Mouse (Mus musculus) embryonic fibroblast, embryonic 13.5 days (primary cell): Measurements from ENCODE around the gene Dynll2. TPM values are rescaled to one million over a fixed set of nuclear protein-coding genes. Genes with fewer than 3 reads are reported as not detected.
"Not testable (repeated sequence)": the region's sequence is repeated elsewhere in the genome, so short reads cannot be mapped to it uniquely, and the experiment has no call there.

Experiments used
- H3K27ac ChIP-seq: 2 replicates; pipeline ENCODE4 v1.5.1; 2012; ENCODE audit warnings: low read length, control low read depth, inconsistent platforms; ENCODE audit not compliant: insufficient read depth
- H3K4me1 ChIP-seq: 2 replicates; pipeline ENCODE4 v1.6.1; 2011; ENCODE audit warnings: low read length; ENCODE audit not compliant: control insufficient read depth, insufficient read depth
- H3K4me3 ChIP-seq: 2 replicates; pipeline ENCODE4 v1.5.1; 2011; ENCODE audit warnings: mild to moderate bottlenecking, control low read depth, low read length; ENCODE audit not compliant: insufficient read depth
- CTCF ChIP-seq: IDR thresholded peaks from 2 replicates; pipeline ENCODE4 v1.5.1; 2011; ENCODE audit warnings: mild to moderate bottlenecking, control low read depth, low read length, moderate library complexity, borderline replicate concordance; ENCODE audit not compliant: insufficient read depth
- POLR2A ChIP-seq: IDR thresholded peaks from 2 replicates; pipeline ENCODE4 v1.6.1; 2011; ENCODE audit warnings: low read depth, mild to moderate bottlenecking, control low read depth, low read length, moderate library complexity
- polyA plus RNA-seq: library from polyadenylated mRNA; stranded (reverse); fragments of >200 nt; gene quantifications from 2 replicates; pipeline ENCODE4 v1.2.4, GENCODE M21; 2011; ENCODE audit warnings: low read depth; ENCODE audit not compliant: missing spikeins, insufficient read length

The Dynll2 gene
- polyA plus RNA-seq, 1 experiment: 113 TPM

DNA sequence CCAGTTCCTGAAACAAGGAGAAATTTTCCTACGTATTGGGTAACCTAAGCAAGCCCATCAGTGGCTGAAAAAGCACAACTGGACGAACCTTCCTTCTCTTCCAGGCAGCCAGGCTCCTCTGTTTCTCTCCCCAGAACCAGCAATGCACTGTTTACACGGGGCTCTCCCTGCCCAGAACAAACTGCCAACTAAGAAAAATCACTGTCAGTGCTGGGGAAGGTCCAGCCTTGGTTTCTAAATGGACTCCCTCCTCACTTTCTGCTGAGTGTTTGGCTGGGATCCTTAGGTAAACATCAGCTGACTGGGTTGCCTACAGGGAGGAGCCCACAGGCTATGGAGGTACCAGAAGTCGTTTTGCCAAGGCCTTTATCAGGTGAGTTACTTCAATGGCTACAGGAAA is 4.5 kb upstream of the Dynll2 start:
- no peak overlapping the region for H3K27ac ChIP-seq
- H3K4me3 ChIP-seq: no peak overlapping the region
- H3K4me1 ChIP-seq: no peaks in the 10 kb centered on the region
- no peak for TF ChIP-seq CTCF
- no peak for TF ChIP-seq POLR2A

DNA sequence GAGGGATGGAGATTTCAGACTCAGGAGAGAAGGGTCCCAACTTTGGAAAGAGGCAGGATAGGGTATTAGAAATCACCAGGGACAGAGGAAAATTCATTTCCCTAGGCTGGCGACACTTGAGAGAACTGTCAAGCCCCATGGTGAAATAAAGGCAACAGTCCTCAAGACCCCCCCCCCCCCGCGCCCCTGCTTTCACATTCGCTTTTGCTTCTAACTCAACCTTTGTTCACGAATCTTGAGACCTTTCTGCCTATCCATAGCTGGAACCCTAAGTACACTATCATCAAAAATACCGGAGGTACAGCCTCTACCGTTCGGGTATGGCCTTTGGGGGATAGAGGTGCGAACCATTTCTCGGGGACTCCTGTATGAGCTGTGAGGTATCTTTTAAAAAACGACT is 528 bp upstream of the Dynll2 start:
- H3K4me1 ChIP-seq: 0 out of 2 replicates have a peak, but pooled peaks cover 4% of the 10 kb centered on the region
- peak overlapping the region; percentile 30; the same call in 1 of the 2 replicates for H3K4me3 ChIP-seq
- TF ChIP-seq POLR2A (no peak), CTCF (no peak)
- peak overlapping the region; percentile 38; the same call in 1 of the 2 replicates for H3K27ac ChIP-seq

DNA sequence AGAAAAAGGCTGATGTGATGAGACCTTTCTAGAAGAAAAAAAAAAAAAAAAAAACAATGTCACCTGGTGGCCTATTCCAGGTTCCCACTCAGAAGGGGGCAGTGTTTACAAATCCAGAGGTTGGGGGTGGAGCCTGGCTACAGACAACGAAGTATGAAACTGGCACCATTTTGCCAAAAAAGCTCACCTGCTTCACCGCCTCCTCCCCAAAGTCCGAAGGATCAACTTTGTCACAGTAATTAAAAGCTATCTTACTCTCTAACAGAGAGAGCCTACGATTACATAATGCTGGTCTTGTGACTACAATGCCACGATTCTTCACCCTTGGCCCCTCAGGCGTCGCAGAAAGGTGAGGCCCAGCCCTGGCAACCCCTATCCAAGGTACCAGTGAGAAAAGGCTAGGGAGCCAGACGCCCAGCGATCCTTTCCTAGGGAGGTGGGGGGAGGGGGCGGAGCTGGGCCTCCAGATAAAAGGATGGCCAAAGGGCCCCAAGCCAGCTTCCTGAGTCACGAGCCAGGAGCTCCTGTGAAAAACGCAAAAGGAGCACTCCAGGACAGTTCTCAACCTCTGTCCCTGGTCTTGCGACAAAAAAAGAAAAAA is 1.1 kb downstream of the Dynll2 start:
- H3K4me3 ChIP-seq: peak overlapping the region; percentile 71
- H3K27ac ChIP-seq: no peak overlapping the region
- TF ChIP-seq CTCF (no peak), POLR2A (peak; percentile 26; the same call in 1 of the 2 replicates)
- H3K4me1 ChIP-seq: 0 out of 2 replicates have a peak, but pooled peaks cover 4% of the 10 kb centered on the region

DNA sequence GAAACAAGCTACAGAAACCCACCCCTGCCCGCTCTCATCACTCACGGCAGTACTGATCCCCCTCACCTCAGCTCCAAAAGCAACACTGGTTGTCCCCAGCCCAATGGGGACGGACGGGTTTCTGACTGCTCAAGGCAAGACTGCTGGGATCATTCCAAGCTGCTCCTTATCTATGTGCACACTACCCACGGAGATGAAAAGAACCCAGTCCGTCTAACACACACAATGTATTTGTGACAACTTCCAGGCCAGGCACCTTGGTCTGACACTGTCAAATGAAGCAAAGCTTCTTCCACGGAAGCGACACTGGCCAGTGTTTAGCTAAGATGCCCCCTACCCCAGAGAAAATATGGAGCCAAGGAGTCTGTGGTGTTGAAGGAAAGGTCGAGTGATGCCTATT is 1.7 kb downstream of the Dynll2 start:
- peak overlapping the region; percentile 71 for H3K4me3 ChIP-seq
- no peak overlapping the region for H3K27ac ChIP-seq
- 0 out of 2 replicates have a peak, but pooled peaks cover 4% of the 10 kb centered on the region for H3K4me1 ChIP-seq
- TF ChIP-seq POLR2A (no peak), CTCF (no peak)

DNA sequence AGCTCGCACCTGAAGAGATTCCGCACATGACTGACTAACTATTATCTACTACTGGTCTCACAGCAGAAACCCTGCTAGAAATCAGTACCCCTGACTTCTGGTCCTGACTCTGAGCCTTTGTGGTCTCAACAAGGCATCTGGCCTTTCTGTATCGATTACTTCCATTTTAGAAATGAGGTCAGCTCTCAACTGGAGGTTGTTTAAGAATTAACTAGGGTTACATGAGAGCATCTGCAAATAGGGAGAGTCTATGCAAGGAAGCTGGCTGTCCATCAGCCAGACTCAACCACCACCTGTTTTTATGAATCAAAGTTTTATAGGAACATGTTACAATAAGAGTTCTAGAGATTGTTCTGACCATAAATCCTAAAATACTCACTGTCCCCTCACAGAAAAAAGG is 2.8 kb downstream of the Dynll2 start:
- H3K4me3 ChIP-seq: no peak overlapping the region
- TF ChIP-seq CTCF: no peak
- no peak for TF ChIP-seq POLR2A
- 0 out of 2 replicates have a peak, but pooled peaks cover 4% of the 10 kb centered on the region for H3K4me1 ChIP-seq
- no peak overlapping the region for H3K27ac ChIP-seq

DNA sequence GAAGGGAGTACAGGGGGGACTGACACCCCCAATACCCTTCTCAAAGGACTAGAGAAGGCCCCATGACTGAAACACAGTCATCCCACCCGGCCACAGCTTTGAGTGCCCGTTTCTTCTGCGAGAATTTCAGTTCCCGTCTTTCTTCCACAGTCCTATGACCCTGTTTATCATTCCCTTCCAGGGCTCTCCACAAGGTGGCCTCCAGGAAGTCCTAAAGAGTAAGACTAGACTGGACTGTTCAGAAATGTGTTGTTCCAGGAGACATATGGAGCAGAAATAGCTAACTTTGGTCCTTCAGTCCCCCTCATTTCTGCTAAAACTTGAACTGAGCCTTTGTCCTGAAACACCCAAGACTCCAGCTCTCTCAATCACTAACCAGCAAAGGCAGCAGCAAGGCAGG is 8.4 kb downstream of the Dynll2 start:
- TF ChIP-seq POLR2A (no peak), CTCF (no peak)
- H3K27ac ChIP-seq: no peak overlapping the region

DNA sequence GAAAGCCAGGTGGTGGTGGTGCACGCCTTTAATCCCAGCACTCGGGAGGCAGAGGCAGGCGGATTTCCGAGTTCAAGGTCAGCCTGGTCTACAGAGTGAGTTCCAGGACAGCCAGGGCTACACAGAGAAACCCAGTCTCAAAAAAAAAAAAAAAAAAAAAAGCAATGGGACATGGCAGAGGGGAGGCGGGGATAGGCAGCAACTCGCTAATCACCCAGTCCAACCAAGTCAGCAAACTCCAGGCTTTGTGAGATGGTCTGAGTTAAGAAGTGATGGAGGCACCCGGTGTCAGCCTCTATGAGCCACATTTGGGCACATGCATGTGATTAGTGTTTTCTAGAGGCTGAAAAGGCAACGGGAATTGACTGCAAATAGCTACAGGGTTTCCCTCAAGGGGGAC is 10.3 kb downstream of the Dynll2 start:
- H3K27ac ChIP-seq, H3K4me3 ChIP-seq, H3K4me1 ChIP-seq: not testable (repeated sequence)

More for the DNA sequence above, 8.4 kb downstream of the Dynll2 start:
- H3K4me1 ChIP-seq: 0 out of 2 replicates have a peak, but pooled peaks cover 2% of the 10 kb centered on the region
- H3K4me3 ChIP-seq: no peak overlapping the region

DNA sequence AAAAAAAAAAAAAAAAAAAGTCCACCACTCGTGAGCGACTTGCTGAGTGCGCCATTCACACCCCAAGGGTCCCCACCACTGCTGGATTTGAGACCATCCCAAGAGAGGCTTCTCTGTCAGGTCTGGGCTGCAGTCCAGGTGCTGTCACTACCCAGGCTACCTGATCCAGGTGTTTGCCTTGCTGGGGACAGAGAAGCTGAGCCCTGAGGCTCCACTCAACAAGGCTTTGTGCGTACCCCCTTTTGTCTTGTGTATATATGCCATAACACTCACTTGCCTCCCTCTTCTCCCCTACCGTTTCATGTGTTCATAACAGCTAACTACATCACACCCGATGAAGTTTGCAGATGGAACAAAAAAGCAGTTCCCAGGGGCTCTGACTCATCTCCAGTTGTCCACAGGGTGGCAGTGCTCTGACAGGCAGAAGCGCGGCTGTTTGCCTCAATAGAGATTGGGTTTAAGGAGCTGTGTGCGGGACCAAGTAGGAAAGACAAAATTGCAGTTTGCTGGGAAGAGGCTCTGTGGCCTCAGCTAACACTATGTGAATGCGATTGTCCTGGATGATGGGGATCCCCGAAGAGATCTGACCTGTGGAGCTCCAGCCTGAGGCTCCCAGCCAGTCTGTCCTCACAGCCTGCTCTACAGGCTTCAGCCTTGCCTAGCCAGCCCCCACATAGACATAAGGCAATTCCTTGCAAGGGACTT is 12.7 kb downstream of the Dynll2 start:
- TF ChIP-seq CTCF (peak; percentile 65; the same call in 1 of the 2 replicates), POLR2A (no peak)
- Histone ChIP-seq H3K4me1 (0 out of 2 replicates have a peak, but pooled peaks cover 2% of the 10 kb centered on the region), H3K4me3 (no peak overlapping the region), H3K27ac (no peak overlapping the region)

DNA sequence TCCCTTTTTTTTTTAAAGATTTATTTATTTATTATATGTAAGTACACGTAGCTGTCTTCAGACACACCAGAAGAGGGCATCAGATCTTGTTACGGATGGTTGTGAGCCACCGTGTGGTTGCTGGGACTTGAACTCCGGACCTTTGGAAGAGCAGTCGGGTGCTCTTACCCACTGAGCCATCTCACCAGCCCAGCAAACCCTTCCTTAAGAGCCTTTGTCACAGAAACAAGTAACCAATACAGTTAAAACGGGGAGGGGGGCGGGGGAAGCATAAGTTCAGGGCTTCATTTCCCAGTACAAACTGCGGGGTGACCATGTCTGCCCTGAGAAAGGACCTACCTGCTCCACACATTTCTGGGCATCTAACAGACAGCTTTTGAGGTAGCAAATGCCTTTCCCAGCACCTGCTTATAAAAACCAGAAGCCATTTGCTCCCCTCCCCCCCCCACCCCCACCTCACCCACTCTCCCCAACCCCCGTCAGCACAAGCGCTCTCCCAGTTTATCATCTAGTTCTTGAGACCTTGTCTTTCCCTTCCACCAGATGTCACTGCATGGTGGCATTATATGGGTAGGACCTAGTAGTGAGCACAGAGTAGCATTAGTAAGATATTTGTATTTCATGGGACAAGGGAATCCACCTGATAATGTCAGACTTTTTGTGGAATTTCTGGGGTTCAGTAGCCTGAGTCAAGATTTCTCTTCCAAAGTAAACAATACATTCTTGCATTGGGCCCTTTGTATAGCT is 13.6 kb downstream of the Dynll2 start:
- Histone ChIP-seq H3K4me1 (0 out of 2 replicates have a peak, but pooled peaks cover 2% of the 10 kb centered on the region), H3K4me3 (no peak overlapping the region), H3K27ac (no peak overlapping the region)
- TF ChIP-seq CTCF (no peak), POLR2A (no peak)
